Mouse (Mus musculus): ENCODE data around the gene Tas2r123.

Gene Tas2r123

DNA sequence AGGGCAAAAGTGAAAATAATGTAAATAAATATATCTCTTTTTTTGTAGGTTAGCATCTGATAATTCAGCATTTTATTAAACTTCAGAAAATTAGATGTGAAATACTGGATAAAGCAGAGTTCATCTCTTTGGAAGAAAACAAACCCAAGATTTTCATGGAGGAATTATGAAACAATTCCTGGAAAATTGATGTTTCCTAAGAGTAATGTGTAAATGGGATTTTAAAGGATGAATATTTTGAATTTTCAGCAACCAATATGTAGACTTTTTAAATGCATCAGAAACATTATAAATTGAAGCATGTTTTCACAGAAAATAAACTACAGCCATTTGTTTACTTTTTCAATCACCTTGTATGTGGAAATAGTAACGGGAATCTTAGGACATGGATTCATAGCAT, at the start of gene Tas2r123:
TSS of gene Tas2r123 (plus strand) at position 301 of the 400 bp plus-strand sequence.
- no peak for DNase-seq

DNA sequence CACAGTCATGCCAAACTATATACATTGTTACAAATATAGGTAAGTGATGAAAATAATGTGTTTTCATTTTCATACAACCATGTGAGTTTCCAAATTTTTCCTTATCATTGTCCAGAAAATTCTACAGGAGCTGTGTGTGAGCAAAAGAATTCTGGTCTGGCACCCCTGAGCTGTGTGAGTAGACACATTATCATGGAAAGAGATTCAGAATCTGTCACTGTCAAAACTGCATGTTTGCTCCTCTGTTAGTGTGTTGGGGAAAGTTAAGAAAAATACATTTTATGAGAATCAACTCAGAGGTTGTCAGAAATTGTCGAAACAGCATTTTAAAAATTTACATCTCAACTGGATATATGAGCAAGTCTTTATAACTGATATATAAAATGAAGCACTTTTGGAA, 44.4 kb upstream of the Tas2r123 start, which contains the start of gene Tas2r117:
TSS of gene Tas2r117 (plus strand) at position 301 of the 400 bp plus-strand sequence.
- DNase-seq = no peak

DNA sequence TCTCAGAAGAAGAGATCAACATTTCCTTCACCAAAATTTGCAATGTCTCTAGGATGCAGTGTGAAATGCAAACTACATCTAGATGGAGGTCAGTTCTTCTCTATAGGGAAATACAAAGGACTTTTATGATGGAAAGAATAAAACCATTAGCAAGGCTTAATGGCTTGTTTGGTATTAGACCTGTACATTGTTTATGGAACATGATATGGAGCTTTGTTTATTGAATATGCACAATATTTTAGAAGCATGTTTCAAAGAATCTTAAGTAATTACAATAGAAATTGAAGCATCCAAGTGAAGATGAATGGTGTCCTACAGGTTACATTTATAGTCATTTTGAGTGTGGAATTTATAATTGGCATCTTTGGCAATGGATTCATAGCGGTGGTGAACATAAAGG, 8.2 kb downstream of the Tas2r123 start, which contains the start of gene Tas2r116:
TSS of gene Tas2r116 (plus strand) at position 301 of the 400 bp plus-strand sequence.
- DNase-seq = no peak

DNA sequence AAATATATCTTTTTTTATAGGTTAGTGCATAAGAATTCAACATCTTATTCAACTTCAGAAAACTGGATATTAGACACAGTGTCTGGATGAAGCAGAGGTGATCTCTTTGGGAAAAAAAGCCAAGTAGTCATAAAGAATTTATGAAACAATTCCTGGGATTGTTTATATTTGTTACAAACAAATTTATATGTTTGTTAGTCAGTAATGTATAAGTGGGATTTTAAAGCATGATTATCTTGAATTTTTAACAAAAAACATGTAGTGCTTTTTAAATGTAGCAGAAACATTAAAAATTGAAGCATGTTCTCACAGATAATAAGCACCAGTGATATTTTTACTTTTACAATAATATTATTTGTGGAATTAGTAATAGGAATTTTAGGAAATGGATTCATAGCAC, 20.8 kb downstream of the Tas2r123 start, which contains the start of gene Tas2r110:
TSS of gene Tas2r110 (plus strand) at position 301 of the 400 bp plus-strand sequence.
- DNase-seq = no peak

DNA sequence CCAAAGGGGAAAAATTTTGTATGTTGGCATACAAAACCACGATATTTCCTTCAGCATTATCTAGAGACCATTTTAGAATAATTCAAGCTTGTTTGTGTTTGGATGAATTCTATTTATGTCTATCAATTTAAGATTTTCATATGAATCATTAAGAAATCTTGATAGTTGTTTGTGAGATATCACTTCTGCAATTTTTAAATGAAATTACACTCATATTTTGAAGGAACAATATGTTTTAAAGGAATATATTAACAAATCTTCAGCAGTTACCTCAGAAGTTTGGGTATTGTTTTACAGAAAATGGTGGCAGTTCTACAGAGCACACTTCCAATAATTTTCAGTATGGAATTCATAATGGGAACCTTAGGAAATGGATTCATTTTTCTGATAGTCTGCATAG, 45.8 kb downstream of the Tas2r123 start, which contains the start of gene Tas2r113:
TSS of gene Tas2r113 (plus strand) at position 301 of the 400 bp plus-strand sequence.
- DNase-seq = no peak
